Mouse (Mus musculus) limb, embryonic 12.5 days (tissue): ENCODE results near the gene Cfap300. TPM values are rescaled to one million over a fixed set of nuclear protein-coding genes. Genes with fewer than 3 reads are reported as not detected.

Source experiments
- ATAC-seq: fragments of 200-750 bp; cut with Nextera tagmentation; 2 replicates; pipeline ENCODE4 v1.8.0; 2017; ENCODE audit warnings: low read depth, moderate TSS enrichment; ENCODE audit not compliant: insufficient number of reproducible peaks, insufficient read depth, low FRiP score, low TSS enrichment
- H3K27ac ChIP-seq: fragments of 300-500 bp; sonication (generic); 2 replicates; pipeline ENCODE4 v1.5.1; 2016; ENCODE audit warnings: mild to moderate bottlenecking, moderate library complexity
- H3K27me3 ChIP-seq: fragments of 300-500 bp; sonication (generic); 2 replicates; pipeline ENCODE4 v1.6.1; 2016; ENCODE audit warnings: mild to moderate bottlenecking, moderate library complexity
- H3K36me3 ChIP-seq: fragments of 300-500 bp; sonication (generic); 2 replicates; pipeline ENCODE4 v1.6.1; 2016; ENCODE audit warnings: mild to moderate bottlenecking, moderate library complexity
- H3K4me1 ChIP-seq: fragments of 300-500 bp; sonication (generic); replicated peaks from 2 replicates; pipeline ENCODE4 v1.6.1; 2016
- H3K4me2 ChIP-seq: fragments of 300-500 bp; sonication (generic); 2 replicates; pipeline ENCODE4 v1.6.1; 2016; ENCODE audit warnings: mild to moderate bottlenecking, moderate library complexity
- H3K4me3 ChIP-seq: fragments of 300-500 bp; sonication (generic); replicated peaks from 2 replicates; pipeline ENCODE4 v1.5.1; 2016; ENCODE audit warnings: mild to moderate bottlenecking
- H3K9ac ChIP-seq: fragments of 300-500 bp; sonication (generic); replicated peaks from 2 replicates; pipeline ENCODE4 v1.6.1; 2016; ENCODE audit warnings: mild to moderate bottlenecking, moderate library complexity
- H3K9me3 ChIP-seq: fragments of 300-500 bp; sonication (generic); 2 replicates; pipeline ENCODE4 v1.6.1; 2016; ENCODE audit warnings: mild to moderate bottlenecking, moderate library complexity
- WGBS: fragments of 180-500 bp; shearing (Covaris S2); methylation state at CpG from one replicate; pipeline ENCODE4 v1.1.7; 2016; 5-methylcytosine and 5-hydroxymethylcytosine counted together
- polyA plus RNA-seq: library from polyadenylated mRNA; unstranded; fragments of >200 nt; fragmentation: Nextera tagmentation; extraction: Ambion mirVana; gene quantifications from 2 replicates; pipeline ENCODE4 v1.2.1, GENCODE M21; 2016

Cfap300 gene
- polyA plus RNA-seq, 1 experiment from 2014 or later = 15.3 TPM

GRCm38 (mm10) chr9:7980162-7980561, 62.5 kb downstream of the Cfap300 start:
- H3K27me3 ChIP-seq = no peaks in the 10 kb centered on the region
- no peak for ATAC-seq
- H3K36me3 ChIP-seq = peaks cover 72% of the 10 kb centered on the region
- H3K27ac ChIP-seq = no peak overlapping the region
- H3K9ac ChIP-seq = no peak overlapping the region
- H3K4me3 ChIP-seq = no peak overlapping the region
- no peaks in the 10 kb centered on the region for H3K9me3 ChIP-seq
- H3K4me1 ChIP-seq = peaks cover 9% of the 10 kb centered on the region
- H3K4me2 ChIP-seq = no peak overlapping the region
- 100% methylated on average over 2 of the region's 2 CpGs for WGBS

- Histone ChIP-seq H3K4me3 (no peak overlapping the region), H3K27ac (no peak overlapping the region), H3K9ac (no peak overlapping the region), H3K27me3 (no peaks in the 10 kb centered on the region), H3K36me3 (peaks cover 78% of the 10 kb centered on the region), H3K9me3 (no peaks in the 10 kb centered on the region), H3K4me1 (peaks cover 4% of the 10 kb centered on the region; the same call in 1 of the 2 replicates), H3K4me2 (no peak overlapping the region)
- 91% methylated on average over 11 of the region's 11 CpGs for WGBS
- ATAC-seq = no peak
Measured at GRCm38 (mm10) chr9:7979153-7979916, 63.3 kb downstream of the Cfap300 start.

- no peaks in the 10 kb centered on the region for H3K9me3 ChIP-seq
- H3K4me1 ChIP-seq = 0 out of 2 replicates have a peak, but pooled peaks cover under 1% of the 10 kb centered on the region
- no peak overlapping the region for H3K4me3 ChIP-seq
- no peak overlapping the region for H3K27ac ChIP-seq
- no peaks in the 10 kb centered on the region for H3K27me3 ChIP-seq
- H3K4me2 ChIP-seq = no peak overlapping the region
- peaks cover 84% of the 10 kb centered on the region for H3K36me3 ChIP-seq
- no peak overlapping the region for H3K9ac ChIP-seq
- WGBS = 88% methylated on average over 3 of the region's 3 CpGs
- ATAC-seq = no peak
Measured at GRCm38 (mm10) chr9:7978502-7978901, 64.1 kb downstream of the Cfap300 start.

GRCm38 (mm10) chr9:7977587-7977986, 65.0 kb downstream of the Cfap300 start:
- H3K36me3 ChIP-seq = peaks cover 86% of the 10 kb centered on the region

GRCm38 (mm10) chr9:7971993-7972392, 70.6 kb downstream of the Cfap300 start:
- no peak for ATAC-seq
- no peaks in the 10 kb centered on the region for H3K27me3 ChIP-seq
- no peaks in the 10 kb centered on the region for H3K9me3 ChIP-seq
- peaks cover 3% of the 10 kb centered on the region; the same call in 1 of the 2 replicates for H3K4me1 ChIP-seq
- no peak overlapping the region for H3K9ac ChIP-seq
- peaks cover 71% of the 10 kb centered on the region for H3K36me3 ChIP-seq
- H3K4me3 ChIP-seq = no peak overlapping the region
- H3K4me2 ChIP-seq = no peak overlapping the region
- WGBS = 63% methylated on average over 2 of the region's 2 CpGs
- no peak overlapping the region for H3K27ac ChIP-seq

More at GRCm38 (mm10) chr9:7977587-7977986, 65.0 kb downstream of the Cfap300 start:
- Histone ChIP-seq H3K27ac (no peak overlapping the region), H3K4me3 (no peak overlapping the region), H3K4me1 (no peaks in the 10 kb centered on the region), H3K9me3 (no peaks in the 10 kb centered on the region), H3K4me2 (no peak overlapping the region), H3K9ac (no peak overlapping the region), H3K27me3 (no peaks in the 10 kb centered on the region)
- ATAC-seq = no peak
- WGBS = 75% methylated on average over 5 of the region's 5 CpGs

Other genes starting within 250 kb of the Cfap300 start
- 43.9 and 48.7 TPM in 2 replicates for gene Birc2, start 205.8 kb downstream of the Cfap300 start, polyA plus RNA-seq
- gene Birc3, start 169.6 kb downstream of the Cfap300 start, polyA plus RNA-seq = 6.8 and 7.9 TPM in 2 replicates
- 64.7 and 69.5 TPM in 2 replicates for gene Yap1, start 38.2 kb downstream of the Cfap300 start, polyA plus RNA-seq
- gene Cep126, start 91.5 kb upstream of the Cfap300 start, polyA plus RNA-seq = 3.1 and 4.2 TPM in 2 replicates